Comparison of ENCODE assay signal across 8 mouse cellular contexts in the genomic region with DNA sequence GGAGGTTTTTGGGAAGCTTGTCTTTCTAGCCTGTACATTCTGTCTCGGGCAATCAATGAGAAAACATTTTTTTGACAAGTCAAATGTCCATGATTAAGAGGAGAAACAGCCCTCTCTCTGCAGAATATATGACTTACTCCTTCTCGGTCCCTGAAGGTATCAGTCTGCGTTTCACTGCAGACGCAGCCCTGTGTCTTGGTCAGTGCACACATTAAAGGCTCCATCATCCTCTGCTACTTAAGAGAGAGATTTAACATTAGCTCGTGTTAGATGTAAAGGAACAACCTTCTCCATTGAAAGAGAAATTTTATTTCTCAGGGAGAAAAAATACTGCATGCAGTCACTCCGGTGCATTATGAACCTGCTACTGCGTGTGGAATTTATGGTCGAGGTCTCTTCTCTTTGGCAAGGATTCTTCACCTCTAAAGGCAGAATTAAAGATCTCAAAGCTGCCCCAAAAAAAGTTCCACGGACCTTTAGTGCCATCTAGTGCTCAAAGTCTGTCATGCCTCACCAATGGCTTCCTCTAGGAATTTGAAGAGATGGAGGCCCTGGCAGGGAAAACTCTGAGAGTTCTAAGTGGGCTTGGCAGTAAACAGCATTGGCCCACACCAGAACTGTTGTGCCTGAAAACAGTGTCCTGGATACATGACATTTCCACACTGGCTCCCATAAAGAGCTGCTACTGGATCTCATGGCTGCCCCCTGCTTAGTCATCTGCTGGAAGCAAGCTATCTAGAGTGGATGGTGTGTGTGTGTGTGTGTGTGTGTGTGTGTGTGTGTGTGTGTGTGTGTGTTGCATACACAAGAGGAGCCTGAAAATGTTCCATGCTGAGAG.
DNase-seq lines count a peak whose midpoint lies in the region; ATAC-seq lines count a peak whose summit lies in the region.

No protein-coding gene starts in this region.

- H3K9ac ChIP-seq in midbrain, embryonic 16.5 days (ENCODE audit: low read depth, low read length) = no peak overlapping the region

- peak; percentile 37 for ATAC-seq in activated CD4-positive, CD25-positive, alpha-beta regulatory T cell, adult 4 months
- peak; percentile 56 for ATAC-seq in granulocyte monocyte progenitor cell, adult 5-6 weeks (replicated peaks; ENCODE audit: poor library complexity, severe bottlenecking)
- ATAC-seq in midbrain, embryonic 16.5 days = peak; percentile 80

- no peak overlapping the region for H3K4me3 ChIP-seq in midbrain, embryonic 16.5 days (ENCODE audit: low read depth, low read length)

- peak overlapping the region; percentile 10; the same call in 1 of the 2 replicates for H3K4me2 ChIP-seq in midbrain, embryonic 16.5 days (ENCODE audit: low read length)

- peak overlapping the region; percentile 45; the same call in 1 of the 2 replicates for H3K27ac ChIP-seq in midbrain, embryonic 16.5 days (ENCODE audit: low read length)

- peaks cover 3% of the 10 kb centered on the region for H3K4me1 ChIP-seq in midbrain, embryonic 16.5 days (ENCODE audit: control insufficient read depth, insufficient read depth, low read length)

- WGBS in midbrain, embryonic 16.5 days = 22% methylated on average over 9 of the region's 9 CpGs

- no peaks in the 10 kb centered on the region for H3K27me3 ChIP-seq in midbrain, embryonic 16.5 days (ENCODE audit: control insufficient read depth, insufficient read depth, low read depth, low read length)
- H3K27me3 ChIP-seq in splenic B cell, adult 2 months (ENCODE audit: control insufficient read depth, insufficient read depth, low read length, poor library complexity, severe bottlenecking) = no peaks in the 10 kb centered on the region

- peak; percentile 87 for DNase-seq in 3T3-L1 (ENCODE audit: low read depth, low spot score)
- DNase-seq in embryo, embryonic 10.5 days (ENCODE audit: low spot score) = peak; percentile 95
- peak; percentile 22 to 63 for DNase-seq in kidney, adult 8-10 months
- DNase-seq in left cerebral cortex, postnatal 4 days = peak; percentile 64
- peak; percentile 60 for DNase-seq in splenic B cell, adult 2 months (ENCODE audit: low read depth, low spot score)

- no peaks in the 10 kb centered on the region for H3K9me3 ChIP-seq in midbrain, embryonic 16.5 days (replicated peaks; ENCODE audit: control insufficient read depth, low read length, poor library complexity, severe bottlenecking)

- intact Hi-C loops in left cerebral cortex, postnatal 4 days (cut with DNase I) = loop anchor here (10.0 kb wide), 1 partner anchor 747 kb away; no protein-coding TSS in a partner anchor

- no peaks in the 10 kb centered on the region for H3K36me3 ChIP-seq in midbrain, embryonic 16.5 days (ENCODE audit: control insufficient read depth, insufficient read depth, low read length)
- H3K36me3 ChIP-seq in splenic B cell, adult 2 months (ENCODE audit: control insufficient read depth, insufficient read depth, low read length, poor library complexity, severe bottlenecking) = no peaks in the 10 kb centered on the region

Comparison
In these comparisons a context has a peak if more than half of its experiments do, and no peak if none do; other contexts are left out.
1. DNase-seq: peak in every context shown above with its lines; median percentile 95 in embryo, embryonic 10.5 days; 87 in 3T3-L1; 64 in left cerebral cortex, postnatal 4 days; 60 in splenic B cell, adult 2 months; 42 in kidney, adult 8-10 months.